Mouse (Mus musculus) kidney, embryonic 15.5 days (tissue): ENCODE results near the gene Spata4. TPM values are rescaled to one million over a fixed set of nuclear protein-coding genes. Genes with fewer than 3 reads are reported as not detected.
"Not testable (repeated sequence)": the region's sequence is repeated elsewhere in the genome, so short reads cannot be mapped to it uniquely, and the experiment has no call there.

Experiments used
- ATAC-seq: fragments of 200-750 bp; cut with Nextera tagmentation; replicated peaks from 2 replicates; pipeline ENCODE4 v1.8.0; 2017; ENCODE audit warnings: moderate TSS enrichment; ENCODE audit not compliant: low FRiP score
- H3K27ac ChIP-seq: fragments of 300-500 bp; sonication (generic); 2 replicates; pipeline ENCODE4 v1.5.1; 2015; ENCODE audit warnings: mild to moderate bottlenecking, inconsistent platforms
- H3K27me3 ChIP-seq: fragments of 300-500 bp; sonication (generic); 2 replicates; pipeline ENCODE4 v1.6.1; 2015; ENCODE audit warnings: inconsistent platforms
- H3K36me3 ChIP-seq: fragments of 300-500 bp; sonication (generic); 2 replicates; pipeline ENCODE4 v1.6.1; 2015; ENCODE audit warnings: inconsistent platforms
- H3K4me1 ChIP-seq: fragments of 300-500 bp; sonication (generic); 2 replicates; pipeline ENCODE4 v1.6.1; 2015; ENCODE audit warnings: inconsistent platforms
- H3K4me2 ChIP-seq: fragments of 300-500 bp; sonication (generic); 2 replicates; pipeline ENCODE4 v1.6.1; 2015; ENCODE audit warnings: moderate library complexity, mild to moderate bottlenecking, inconsistent platforms
- H3K4me3 ChIP-seq: fragments of 300-500 bp; sonication (generic); replicated peaks from 2 replicates; pipeline ENCODE4 v1.5.1; 2015; ENCODE audit warnings: mild to moderate bottlenecking, inconsistent platforms
- H3K9ac ChIP-seq: fragments of 300-500 bp; sonication (generic); 2 replicates; pipeline ENCODE4 v1.6.1; 2015; ENCODE audit warnings: mild to moderate bottlenecking, inconsistent platforms
- H3K9me3 ChIP-seq: fragments of 300-500 bp; sonication (generic); replicated peaks from 2 replicates; pipeline ENCODE4 v1.6.1; 2016; ENCODE audit warnings: inconsistent platforms
- WGBS: fragments of 180-500 bp; shearing (Covaris S2); methylation state at CpG from one replicate; pipeline ENCODE4 v1.1.7; 2015; ENCODE audit warnings: mixed read lengths; 5-methylcytosine and 5-hydroxymethylcytosine counted together
- polyA plus RNA-seq: library from polyadenylated mRNA; unstranded; fragments of >200 nt; fragmentation: Nextera tagmentation; extraction: Ambion mirVana; gene quantifications from 2 replicates; pipeline ENCODE4 v1.2.1, GENCODE M21; 2015

The Spata4 gene
- polyA plus RNA-seq, 1 experiment from 2014 or later = not detected

GRCm38 (mm10) chr8:54596940-54597339, 3.6 kb upstream of the Spata4 start:
- Histone ChIP-seq H3K27me3 (no peaks in the 10 kb centered on the region), H3K36me3 (no peaks in the 10 kb centered on the region), H3K27ac (no peak overlapping the region), H3K4me3 (no peak overlapping the region), H3K9me3 (no peaks in the 10 kb centered on the region), H3K4me2 (no peak overlapping the region), H3K9ac (no peak overlapping the region), H3K4me1 (peaks cover 8% of the 10 kb centered on the region; the same call in 1 of the 2 replicates)
- WGBS = 89% methylated on average over 2 of the region's 2 CpGs
- ATAC-seq = no peak

GRCm38 (mm10) chr8:54597386-54597785, 3.2 kb upstream of the Spata4 start:
- Histone ChIP-seq H3K9ac (no peak overlapping the region), H3K4me3 (no peak overlapping the region), H3K4me2 (no peak overlapping the region), H3K36me3 (no peaks in the 10 kb centered on the region), H3K4me1 (peaks cover 8% of the 10 kb centered on the region; the same call in 1 of the 2 replicates), H3K9me3 (no peaks in the 10 kb centered on the region), H3K27me3 (no peaks in the 10 kb centered on the region), H3K27ac (no peak overlapping the region)
- WGBS = 76% methylated on average over 2 of the region's 2 CpGs
- no peak for ATAC-seq

GRCm38 (mm10) chr8:54603440-54603839, 2.9 kb downstream of the Spata4 start:
- Histone ChIP-seq H3K27me3 (no peaks in the 10 kb centered on the region), H3K27ac (no peak overlapping the region), H3K9ac (no peak overlapping the region), H3K4me2 (no peak overlapping the region), H3K4me3 (no peak overlapping the region), H3K4me1 (peaks cover 8% of the 10 kb centered on the region; the same call in 1 of the 2 replicates), H3K36me3 (no peaks in the 10 kb centered on the region), H3K9me3 (no peaks in the 10 kb centered on the region)
- ATAC-seq = no peak
- WGBS = 82% methylated on average over 4 of the region's 4 CpGs

GRCm38 (mm10) chr8:54609336-54609735, 8.8 kb downstream of the Spata4 start:
- no peak for ATAC-seq
- Histone ChIP-seq H3K27me3 (no peaks in the 10 kb centered on the region), H3K27ac (no peak overlapping the region), H3K9ac (no peak overlapping the region), H3K36me3 (no peaks in the 10 kb centered on the region), H3K4me1 (no peaks in the 10 kb centered on the region), H3K9me3 (no peaks in the 10 kb centered on the region), H3K4me3 (no peak overlapping the region), H3K4me2 (no peak overlapping the region)
- WGBS = 91% methylated on average over 2 of the region's 2 CpGs

- Histone ChIP-seq H3K4me1 (no peaks in the 10 kb centered on the region), H3K27me3 (no peaks in the 10 kb centered on the region), H3K9me3 (no peaks in the 10 kb centered on the region), H3K27ac (no peak overlapping the region), H3K36me3 (no peaks in the 10 kb centered on the region), H3K4me3 (no peak overlapping the region), H3K4me2 (no peak overlapping the region), H3K9ac (no peak overlapping the region)
- ATAC-seq = no peak
- 79% methylated on average over 4 of the region's 4 CpGs for WGBS
Observed at GRCm38 (mm10) chr8:54610238-54610637, 9.7 kb downstream of the Spata4 start.

DNA sequence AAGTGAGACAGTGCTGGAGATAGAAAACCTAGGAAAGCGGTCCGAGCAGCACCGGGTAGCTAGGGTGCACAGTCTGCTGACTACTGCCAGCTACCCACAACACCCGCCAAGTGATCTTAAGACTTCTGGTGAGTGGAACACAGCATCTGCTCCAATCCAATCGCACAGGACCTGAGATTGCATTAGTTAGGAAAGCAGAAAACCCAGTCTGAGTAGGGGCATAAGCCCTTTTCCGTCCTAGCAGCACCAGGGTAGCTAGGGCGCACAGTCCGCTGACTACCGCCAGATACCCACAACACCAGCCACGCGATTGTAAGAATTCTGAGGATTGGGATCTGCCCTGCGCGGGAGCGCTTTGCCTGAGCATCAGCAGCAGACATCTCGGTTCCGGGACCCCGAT, 16.1 kb downstream of the Spata4 start:
- H3K4me1 ChIP-seq, H3K4me2 ChIP-seq, H3K27me3 ChIP-seq, H3K36me3 ChIP-seq, H3K9ac ChIP-seq, H3K9me3 ChIP-seq, H3K4me3 ChIP-seq, ATAC-seq, H3K27ac ChIP-seq: not testable (repeated sequence)
- 89% methylated on average over 17 of the region's 17 CpGs for WGBS

GRCm38 (mm10) chr8:54638634-54639033, 38.1 kb downstream of the Spata4 start:
- ATAC-seq = no peak
- Histone ChIP-seq H3K27ac (no peak overlapping the region), H3K9me3 (no peaks in the 10 kb centered on the region), H3K36me3 (no peaks in the 10 kb centered on the region), H3K4me1 (no peaks in the 10 kb centered on the region), H3K27me3 (no peaks in the 10 kb centered on the region), H3K4me3 (no peak overlapping the region), H3K9ac (no peak overlapping the region), H3K4me2 (no peak overlapping the region)
- WGBS = 74% methylated on average over 4 of the region's 4 CpGs

Other genes starting within 250 kb of the Spata4 start
- 4.2 and 5.3 TPM in 2 replicates for gene Asb5, start 71.2 kb upstream of the Spata4 start, polyA plus RNA-seq
- gene Spcs3, start 70.8 kb upstream of the Spata4 start, polyA plus RNA-seq = 95.9 and 104 TPM in 2 replicates